Mouse (Mus musculus) cerebellum, adult 11-12 months (tissue): Measurements from ENCODE around the gene Tab1.

Experiments
- DNase-seq: peaks from one replicate; pipeline ENCODE4 v3.0.0; 2022

Gene Tab1

DNA sequence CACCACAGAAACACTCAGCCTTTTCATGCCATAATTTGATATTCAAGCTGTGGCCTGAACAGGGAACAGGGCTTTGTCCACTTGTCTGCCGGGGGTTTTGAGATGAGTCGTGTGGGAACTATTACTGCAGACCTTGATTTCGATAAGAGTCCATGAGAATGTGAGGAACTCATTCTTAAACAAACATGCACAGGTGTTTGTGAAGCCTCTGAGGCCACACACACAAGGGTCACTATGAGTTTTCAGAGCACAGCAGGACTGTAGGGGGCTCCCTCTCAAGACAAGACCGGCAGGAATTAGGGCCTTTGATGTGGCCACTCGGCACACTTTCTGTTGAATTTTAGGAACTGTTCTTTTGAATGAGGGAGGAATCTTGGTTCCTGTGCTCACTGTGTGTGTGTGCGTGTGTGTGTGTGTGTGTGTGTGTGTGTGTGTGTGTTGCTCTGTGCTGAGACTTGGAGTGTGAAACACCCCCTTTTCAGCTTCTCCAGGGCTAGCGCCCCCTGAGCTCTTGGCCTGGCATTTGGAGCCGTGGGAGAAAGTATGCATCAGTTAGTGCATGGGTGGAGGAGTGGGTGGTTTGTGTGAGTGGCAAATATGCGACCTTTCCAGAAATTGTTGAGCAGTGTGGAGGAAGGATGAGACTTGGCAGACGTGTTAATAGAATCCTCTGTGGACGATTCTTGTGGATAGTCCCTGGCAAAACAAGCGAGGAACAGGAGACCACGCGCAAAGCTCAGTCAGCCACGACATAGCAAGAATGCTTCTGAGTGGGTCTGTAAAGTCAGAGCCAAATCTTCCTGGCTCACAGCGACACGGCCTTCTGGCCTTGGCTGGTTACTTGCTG is 5.2 kb downstream of the Tab1 start:
- peak; percentile 28 for DNase-seq

DNA sequence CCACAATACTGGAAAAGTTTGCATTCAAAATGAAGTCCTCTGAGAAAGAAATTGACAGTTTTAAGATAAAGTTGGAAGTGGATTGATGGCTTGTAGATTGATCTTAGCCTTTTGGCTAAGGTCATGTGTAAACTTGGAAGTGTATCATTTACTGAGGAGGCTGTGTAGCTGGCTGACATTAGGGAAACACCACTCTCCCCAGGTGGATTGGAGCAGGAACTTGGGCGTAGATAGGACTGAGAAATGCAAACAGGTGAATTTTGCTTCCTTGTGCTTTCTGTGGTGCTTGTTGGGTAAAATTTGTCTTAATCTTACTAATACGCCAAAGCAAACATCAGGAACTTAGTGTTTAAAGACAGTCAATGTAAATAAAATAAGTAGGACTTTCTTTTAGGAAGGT is 7.4 kb downstream of the Tab1 start:
- no peak for DNase-seq

DNA sequence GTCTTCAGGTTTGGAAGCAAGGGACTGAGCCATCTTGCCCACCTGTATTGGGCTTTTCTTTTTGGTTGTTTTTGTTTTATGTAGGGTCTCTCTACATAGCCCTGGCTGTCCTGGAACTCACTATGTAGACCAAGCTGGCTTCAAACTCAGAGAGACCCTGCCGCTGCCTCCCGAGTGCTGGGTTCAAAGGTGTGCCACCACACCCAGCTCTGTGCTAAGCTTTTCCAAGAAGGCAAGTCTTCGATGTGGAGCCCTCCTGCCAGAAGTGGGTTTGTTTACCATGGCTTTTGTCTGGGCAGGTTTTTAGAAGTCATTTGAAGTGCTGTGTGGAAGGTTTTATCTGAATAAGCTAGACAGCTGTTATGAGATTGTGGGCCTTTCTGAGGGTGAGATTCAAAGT is 8.0 kb downstream of the Tab1 start:
- no peak for DNase-seq

DNA sequence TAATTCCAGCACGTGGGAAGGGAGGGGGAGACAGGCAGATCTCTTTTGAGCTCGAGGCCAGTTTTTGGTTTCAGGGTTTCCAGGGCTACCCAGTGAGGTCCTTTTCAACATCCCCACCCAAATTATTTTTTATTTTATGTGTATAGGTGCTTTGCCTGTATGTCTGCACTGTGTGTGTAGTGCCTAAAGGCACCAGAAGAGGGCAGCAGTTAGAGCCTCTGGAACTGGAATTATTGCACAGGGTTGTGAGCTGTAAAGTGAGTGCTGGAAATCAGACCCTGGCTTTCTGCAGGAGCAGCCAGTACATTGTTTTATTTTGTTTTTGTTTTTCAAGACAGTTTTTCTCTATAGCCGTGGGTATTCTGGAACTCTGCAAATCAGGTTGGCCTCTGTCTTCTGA is 9.2 kb downstream of the Tab1 start:
- no peak for DNase-seq

DNA sequence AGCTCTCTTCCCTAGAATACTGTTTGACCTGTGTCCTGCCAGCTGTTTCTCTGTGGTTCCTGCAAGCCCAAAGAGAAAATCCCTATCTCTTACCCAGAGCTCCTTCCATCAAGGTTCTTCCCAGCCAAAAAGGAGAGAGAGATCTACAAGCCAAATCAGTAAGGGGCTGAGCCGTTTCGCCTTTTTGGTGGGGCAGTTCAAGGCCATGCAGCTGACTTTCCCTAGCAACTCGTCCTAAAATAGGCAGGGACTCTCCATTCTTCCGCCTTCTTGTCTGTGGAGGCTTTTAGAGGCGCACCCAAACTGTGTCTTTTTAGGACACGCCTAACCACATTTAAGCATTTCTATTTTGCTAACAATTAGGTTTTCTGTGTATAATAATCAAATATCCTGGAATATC is 10.8 kb downstream of the Tab1 start:
- no peak for DNase-seq

DNA sequence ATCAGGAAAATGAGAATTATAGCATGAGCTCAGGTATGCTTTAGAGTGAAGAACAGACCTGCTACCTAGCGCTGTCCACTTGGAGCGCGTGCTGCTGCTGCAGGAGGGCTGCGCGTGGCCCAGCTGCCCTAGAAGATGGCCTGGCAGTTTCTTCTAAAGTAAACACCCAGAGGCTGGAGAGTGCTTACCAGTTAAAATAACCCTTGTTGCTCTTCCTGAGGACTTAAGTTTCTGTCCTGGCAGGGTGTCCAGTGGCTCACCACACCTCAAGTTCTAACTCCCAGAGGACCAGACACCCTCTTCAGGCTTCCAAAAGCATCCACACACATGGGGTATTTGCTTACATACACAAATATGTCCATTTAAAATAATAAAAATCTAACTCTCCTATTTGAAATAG is 12.5 kb downstream of the Tab1 start:
- no peak for DNase-seq

DNA sequence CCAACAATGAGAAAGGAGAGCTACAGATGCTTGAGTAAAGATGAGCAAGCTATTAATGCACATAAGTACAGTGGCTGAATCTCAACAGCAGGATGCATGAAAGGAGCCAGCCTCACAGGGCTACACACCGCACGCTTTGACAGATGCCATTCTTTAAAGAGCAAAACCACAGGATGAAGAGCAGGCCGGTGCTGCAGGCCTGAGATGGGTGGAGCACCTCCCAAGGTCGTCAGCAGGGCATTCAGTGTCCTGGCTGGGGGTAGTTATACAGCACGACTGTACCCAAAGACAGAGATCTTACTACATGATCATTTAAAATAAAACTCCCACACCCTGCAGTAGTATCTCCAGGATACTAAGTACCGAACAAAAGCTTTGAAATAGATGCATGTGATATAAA is 13.2 kb downstream of the Tab1 start:
- DNase-seq: no peak

DNA sequence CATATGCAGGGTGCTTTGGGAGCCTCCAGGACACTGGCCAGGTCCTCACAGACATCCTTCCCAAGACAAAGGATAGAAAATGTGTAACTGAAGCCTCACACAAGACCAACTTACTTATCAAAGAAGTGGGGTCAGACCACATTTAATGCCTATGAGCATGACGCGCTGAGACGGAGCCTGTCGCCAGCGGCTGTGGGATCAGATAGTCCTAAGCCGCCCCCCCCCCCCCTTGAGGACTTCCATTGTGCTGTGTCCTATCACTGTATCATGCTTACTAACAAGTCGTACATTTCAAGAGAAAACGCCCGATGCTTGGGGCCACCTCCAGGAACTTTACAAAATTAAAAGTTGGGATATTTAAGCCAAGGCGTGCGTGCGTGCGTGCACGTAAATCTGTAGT is 14.2 kb downstream of the Tab1 start:
- DNase-seq: no peak

DNA sequence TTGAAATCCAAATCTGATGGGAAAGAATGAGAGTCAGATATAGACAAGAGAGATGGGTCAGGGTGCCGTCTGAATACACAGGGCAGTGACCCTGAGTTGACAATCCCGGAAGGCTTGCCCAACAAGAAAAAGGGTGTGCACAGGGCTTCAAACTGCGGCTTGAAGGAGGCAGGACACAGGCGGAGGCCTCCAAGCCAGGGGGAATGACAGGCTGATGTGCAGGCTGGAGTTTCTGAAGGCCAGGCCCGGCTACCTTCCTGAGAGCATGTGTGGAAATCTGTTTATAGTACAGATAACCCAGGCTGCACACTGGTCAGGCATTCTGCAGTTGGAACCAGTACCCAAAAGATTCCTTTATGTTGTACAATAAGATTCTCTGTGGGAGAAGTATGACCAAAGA is 14.6 kb downstream of the Tab1 start:
- DNase-seq: no peak

DNA sequence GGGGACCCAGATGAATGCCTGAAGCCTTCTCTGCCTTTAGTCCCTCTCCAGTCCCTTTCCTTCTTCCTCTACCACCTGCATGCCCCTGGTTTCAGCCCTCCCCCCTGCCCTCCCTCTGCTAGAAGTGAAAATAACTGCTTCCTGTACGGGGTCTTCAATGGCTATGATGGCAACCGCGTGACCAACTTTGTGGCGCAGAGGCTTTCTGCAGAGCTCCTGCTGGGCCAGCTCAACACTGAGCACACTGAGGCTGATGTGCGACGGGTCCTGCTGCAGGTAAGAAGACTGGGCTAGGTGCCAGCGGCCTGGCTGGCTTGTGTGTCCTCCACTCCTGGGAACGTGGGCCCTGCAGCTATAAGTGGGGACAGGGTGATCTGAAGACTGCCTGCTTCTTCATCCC is 15.6 kb downstream of the Tab1 start:
- DNase-seq: peak; percentile 33

DNA sequence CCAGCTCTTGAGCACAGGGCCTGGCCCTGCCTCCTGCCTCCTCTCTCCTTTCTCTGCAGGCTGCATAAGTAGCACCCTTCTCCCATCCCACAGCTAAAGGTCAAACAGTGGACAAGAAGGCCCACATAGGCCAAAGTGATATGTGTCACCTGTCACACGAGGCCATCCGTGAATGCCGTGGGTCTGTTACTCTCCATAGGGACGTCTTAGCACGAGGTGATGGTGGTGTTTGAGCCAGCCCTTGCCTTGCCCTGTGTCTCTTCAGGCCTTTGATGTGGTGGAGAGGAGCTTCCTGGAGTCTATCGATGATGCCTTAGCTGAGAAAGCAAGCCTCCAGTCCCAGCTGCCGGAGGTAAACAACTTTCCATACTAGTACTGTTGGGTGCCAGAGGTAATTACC is 16.6 kb downstream of the Tab1 start:
- no peak for DNase-seq

DNA sequence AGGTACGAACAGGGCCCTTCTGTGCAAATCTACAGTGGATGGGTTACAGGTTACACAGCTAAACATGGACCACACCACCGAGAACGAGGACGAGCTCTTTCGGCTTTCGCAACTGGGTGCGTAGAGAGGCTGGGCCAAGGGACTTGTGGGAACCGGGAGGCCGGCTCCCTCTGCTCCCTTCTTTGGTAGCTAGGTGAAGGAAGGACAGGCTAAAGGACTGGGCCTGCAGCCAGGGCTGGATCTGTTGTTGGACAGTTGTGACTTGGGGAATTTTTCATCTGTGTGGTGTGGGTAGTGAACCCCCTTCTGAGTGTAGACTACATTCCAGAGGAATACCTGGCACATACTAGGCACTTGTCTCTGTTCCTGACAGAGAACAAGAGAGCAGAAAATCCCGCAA is 19.7 kb downstream of the Tab1 start:
- DNase-seq: no peak

DNA sequence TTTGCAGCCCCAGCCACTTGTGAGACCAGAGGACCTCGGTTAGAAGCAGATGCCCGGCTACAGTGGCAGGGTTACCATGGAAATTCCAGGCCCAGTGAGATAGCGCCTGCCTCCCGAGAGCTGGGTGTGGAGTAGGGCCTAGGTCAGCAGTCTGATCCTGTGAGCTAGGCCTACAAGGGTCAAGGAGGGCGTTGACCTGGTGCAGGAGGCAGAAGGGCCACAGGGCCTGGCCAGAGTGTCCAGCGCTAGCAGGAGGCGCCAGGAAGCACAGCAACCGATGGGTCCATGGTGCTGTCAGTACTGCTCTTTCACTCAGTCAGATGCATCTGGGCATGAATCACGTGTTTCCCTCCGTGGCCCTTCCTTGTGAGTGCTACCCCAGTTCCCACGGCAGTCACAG is 20.8 kb downstream of the Tab1 start:
- DNase-seq: no peak

DNA sequence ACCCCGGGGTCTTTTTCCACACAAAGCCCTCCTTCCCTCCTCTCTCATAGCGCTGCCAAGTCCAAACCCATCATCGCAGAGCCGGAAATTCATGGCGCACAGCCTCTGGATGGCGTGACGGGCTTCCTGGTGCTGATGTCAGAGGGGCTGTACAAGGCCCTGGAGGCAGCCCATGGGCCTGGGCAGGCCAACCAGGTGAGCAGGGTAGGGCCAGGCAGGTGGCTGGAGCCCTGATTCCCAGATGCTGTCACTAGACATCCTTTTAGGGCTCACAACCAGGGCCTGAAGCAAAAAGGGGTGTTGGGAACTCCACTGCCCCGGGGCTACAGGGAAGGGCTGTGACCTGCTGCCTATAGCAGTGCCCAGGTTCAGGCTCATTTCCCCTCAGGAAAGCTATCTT is 22.8 kb downstream of the Tab1 start:
- no peak for DNase-seq

DNA sequence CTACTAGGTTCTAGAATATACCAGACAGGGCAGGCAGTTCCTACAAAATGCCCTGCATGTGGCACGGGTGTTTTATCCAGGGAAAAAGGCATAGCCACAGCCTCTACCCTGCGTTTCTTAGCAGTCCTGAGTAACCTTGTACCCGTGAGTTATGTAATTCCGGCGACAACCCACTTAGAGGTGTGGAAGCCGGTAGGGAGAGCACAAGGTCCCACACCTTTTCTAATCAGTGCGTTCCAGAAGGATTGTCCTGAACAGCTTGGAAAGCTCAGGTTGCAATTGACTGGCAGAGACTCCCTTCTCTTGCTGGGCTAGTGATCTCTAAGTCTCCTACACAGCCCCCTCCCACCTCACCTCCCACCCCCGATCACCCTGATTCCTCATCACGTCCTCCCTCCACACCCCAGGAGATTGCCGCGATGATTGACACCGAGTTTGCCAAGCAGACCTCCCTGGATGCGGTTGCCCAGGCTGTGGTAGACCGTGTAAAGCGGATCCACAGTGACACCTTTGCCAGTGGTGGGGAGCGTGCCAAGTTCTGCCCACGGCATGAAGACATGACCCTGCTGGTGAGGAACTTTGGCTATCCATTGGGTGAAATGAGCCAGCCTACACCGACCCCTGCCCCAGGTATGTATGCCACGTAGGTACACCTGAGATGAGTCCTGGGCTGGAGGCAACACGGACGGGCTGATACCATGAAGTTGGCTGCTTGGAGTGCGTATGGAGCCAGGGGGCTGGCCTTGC is 24.4 kb downstream of the Tab1 start:
- peak; percentile 58 for DNase-seq

DNA sequence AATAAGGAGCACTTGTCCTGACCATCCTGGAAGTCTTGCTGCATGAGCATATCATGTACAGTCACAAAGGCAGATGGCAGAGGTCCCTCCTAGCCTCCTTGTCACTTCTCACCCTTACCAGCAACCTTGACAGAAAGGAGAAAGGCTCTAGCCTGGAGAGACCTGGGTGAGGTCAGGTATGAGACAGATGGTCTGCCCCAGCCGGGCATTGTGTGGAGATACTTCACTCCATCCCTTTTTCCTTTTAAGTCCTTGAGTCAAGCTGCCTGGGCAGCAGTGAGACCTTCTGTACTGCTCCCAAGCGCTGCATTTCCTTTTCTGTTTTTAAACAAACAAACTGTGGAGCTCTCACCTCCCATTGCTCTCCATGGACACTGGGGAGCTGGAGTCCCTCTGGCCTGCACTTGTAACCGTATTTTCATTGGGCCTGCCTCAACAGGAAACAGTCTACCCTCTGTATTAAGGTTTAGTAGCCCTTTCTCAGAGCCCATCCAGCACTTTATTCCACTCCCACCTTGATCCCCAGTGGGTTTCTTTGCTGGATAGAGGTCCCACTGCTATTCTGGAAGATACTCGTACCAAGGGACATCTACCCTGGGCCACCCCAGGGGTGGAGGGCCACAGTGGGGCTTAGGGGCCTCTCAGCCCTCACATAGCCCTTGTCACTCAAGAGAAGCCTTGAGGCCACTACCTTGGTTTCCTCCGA is 25.2 kb downstream of the Tab1 start:
- peak; percentile 27 for DNase-seq

DNA sequence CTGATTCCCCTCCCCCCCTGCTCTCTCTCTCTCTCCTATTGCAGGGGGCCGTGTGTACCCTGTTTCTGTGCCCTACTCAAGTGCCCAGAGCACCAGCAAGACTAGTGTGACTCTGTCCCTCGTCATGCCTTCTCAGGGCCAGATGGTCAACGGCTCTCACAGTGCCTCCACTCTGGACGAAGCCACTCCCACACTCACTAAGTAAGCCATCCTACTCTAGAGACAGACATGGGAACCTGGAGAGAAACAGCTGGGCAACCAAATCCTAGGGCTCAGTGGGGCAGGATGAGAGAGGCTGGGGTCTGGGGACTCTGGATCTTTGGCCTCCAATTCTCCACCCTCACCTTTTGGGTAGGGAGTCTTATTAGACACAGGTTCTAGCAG is 25.8 kb downstream of the Tab1 start:
- DNase-seq: no peak

DNA sequence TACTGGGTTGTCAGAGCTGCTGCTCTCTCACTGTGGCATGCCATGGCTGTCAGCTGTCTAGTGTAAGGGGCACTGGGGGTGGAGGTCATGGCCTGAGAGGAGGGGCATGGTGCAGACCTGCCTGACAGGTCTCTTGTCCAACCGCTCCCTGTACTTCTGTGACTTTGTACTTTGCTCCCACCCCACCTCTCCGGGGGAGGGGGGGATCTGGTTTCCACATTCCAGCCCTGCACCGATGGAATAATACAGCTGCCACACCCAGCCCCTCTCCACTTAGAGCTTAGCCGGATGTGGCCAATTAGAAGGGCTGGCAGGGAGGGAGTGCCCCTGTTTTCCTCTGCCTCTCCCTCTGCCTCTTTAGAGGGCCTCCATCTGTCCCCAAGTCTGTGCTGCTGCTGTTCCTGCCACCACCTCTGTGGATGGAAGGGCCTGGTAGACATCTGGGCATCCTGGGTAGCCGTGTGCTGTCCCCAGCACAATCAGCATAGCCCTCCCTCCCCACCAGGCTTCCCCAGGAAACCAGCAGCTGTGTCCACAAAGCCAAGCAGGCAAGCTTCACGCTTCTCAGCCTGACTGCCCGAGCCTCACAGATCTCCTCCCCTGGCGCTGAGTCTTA is 26.5 kb downstream of the Tab1 start:
- DNase-seq: peak; percentile 34

DNA sequence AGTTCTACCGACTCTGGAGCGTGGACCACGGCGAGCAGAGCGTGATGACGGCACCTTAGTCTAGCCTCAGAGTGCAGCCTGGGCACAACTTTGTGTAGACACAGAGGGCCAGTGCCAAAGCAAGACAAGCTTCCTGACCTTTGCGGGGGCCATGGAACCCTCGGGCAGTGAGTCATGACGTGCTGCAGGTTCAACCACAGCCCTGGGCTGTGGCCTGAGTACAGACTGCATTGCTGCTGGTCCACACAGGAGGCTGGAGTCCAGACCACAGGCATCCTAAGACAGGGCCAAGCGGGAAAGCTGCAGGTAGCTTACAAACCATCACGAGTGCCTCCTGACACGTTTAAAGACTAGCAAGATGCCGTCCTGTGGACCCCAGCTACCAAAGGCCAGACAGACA is 27.3 kb downstream of the Tab1 start:
- DNase-seq: peak; percentile 36

DNA sequence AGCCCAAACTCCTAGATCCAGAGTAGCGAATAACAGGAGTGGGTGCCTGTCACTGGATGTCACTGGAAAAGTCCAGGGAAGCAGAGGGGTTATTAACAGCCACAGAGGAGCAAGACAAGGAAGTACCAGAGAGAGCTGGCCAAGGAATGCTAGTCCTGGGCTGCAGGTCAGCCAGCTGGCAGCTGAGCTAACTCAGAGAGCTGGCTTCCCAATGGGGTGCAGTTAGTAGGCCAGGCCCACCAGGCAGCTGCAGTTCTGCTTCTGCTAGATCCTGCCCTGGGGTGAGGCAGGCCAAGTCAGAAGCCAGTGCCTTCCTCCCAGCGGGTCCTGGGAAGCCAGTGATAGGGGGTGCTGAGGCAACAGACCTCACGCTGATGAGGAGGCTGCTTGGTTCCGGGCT is 27.8 kb downstream of the Tab1 start:
- peak; percentile 71 for DNase-seq

DNA sequence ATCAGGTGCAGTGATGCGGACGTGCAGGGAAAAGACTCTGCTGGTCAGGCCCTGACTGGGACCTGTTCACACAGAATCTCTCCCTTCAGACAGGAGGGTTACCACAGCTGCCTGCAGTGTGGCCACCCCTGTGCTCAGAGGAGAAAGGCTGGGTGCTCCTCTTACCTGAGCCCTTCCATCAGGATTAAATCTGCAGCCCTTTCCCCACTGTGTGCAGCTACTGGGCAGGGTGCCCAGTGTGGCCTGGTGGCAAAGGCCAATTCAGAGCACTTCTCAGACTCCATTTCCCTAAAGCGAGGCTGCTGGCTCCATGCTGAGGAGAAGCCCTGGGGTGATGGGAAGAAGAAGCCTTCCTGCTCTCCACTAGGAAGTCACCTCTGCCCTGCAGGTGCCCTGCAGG is 28.3 kb downstream of the Tab1 start:
- peak; percentile 59 for DNase-seq

DNA sequence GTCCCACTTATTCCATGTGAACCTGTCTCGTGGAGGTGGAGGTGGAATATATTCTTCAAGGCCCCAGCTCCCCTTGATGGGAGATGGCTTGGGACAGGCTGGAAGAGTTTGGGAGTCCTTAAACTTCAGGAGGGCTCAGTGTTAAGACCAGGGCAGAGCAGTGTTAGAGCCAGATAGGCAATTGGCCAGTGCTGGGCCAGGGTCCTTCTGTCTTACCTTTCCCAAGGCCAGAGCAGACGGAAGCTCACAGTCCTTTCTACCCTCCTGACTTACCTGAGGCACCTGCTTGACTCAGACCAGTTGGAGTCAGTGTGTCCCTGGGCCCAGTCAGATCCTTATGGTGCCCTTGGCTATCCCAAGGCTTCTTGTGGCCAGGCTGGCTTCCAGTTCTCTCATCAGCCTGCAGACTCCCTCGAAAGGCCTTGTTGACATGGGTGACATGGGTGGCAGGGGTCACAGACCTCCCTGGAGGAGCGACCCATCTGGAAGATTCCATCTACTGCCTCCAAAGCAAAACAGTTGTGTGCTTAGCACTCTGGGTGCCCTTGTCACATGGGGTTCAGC is 29.6 kb downstream of the Tab1 start:
- peak; percentile 70 for DNase-seq

DNA sequence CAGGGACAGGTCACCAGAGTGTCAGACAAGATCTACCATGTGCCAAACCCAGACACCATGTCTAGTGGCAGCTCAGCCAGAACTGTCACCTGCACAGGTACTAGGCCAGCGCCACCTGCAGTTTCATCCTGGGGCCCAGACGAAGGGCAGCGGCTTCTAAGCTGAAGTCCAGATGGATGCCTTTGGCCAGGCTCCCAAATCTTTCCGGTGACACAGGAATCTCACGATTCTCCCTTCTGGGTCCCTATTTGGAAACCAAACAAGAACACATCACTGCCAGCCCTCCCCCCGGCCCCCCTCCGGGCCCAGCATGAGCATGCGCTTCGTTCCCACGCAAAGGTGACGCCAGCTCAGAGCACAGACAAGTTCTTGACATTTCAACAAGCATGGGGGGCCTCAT is 30.3 kb downstream of the Tab1 start:
- DNase-seq: peak; percentile 99
